Mouse (Mus musculus): ENCODE data around the gene Dok1. TPM values are rescaled to one million over a fixed set of nuclear protein-coding genes. Genes with fewer than 3 reads are reported as not detected.

Gene Dok1
- total RNA-seq, 2 experiments from 2014 or later = 3.8 to 4.3 TPM

Small RNA genes within 50 kb of the gene (microRNA-seq; reads per million reads assigned to microRNA genes)
- 0.20 to 0.25 reads per million in 2 experiments for gene Mir7040

Other genes starting within 250 kb of the Dok1 start
- 10 to 100 TPM; 40.1 to 40.8 TPM for gene Sema4f, start 93.7 kb downstream of the Dok1 start, total RNA-seq (2021)
- gene M1ap, start 86.6 kb downstream of the Dok1 start, total RNA-seq (2021) = not detected
- 1 to 10 TPM; 2.5 to 2.8 TPM for gene Loxl3, start 702 bp upstream of the Dok1 start, total RNA-seq (2021)
- gene Aup1, start 21.1 kb upstream of the Dok1 start, total RNA-seq (2021) = 100 to 1,000 TPM; 125 to 137 TPM
- 10 to 100 TPM; 43.3 to 47.7 TPM for gene Htra2, start 21.8 kb upstream of the Dok1 start, total RNA-seq (2021)
- gene Dqx1, start 24.4 kb upstream of the Dok1 start, total RNA-seq (2021) = under 1 TPM; 0.50 to 0.61 TPM
- not detected for gene Tlx2, start 36.8 kb upstream of the Dok1 start, total RNA-seq (2021)
- 10 to 100 TPM; 33.7 to 37.9 TPM for gene Pcgf1, start 44.4 kb upstream of the Dok1 start, total RNA-seq (2021)
- gene Lbx2, start 52.9 kb upstream of the Dok1 start, total RNA-seq (2021) = not detected
- gene Ccdc142, start 68.1 kb upstream of the Dok1 start, total RNA-seq (2021) = 1 to 10 TPM; 7.7 to 9.4 TPM
- 1 to 10 TPM; 6.5 to 7.6 TPM for gene Gm42688, start 68.1 kb upstream of the Dok1 start, total RNA-seq (2021)
- 10 to 100 TPM; 58.4 to 69.3 TPM for gene Mrpl53, start 75.6 kb upstream of the Dok1 start, total RNA-seq (2021)
- 10 to 100 TPM; 27.0 TPM for gene Mogs, start 82.0 kb upstream of the Dok1 start, total RNA-seq (2021)
- 10 to 100 TPM; 47.4 to 52.5 TPM for gene Wbp1, start 88.1 kb upstream of the Dok1 start, total RNA-seq (2021)
- 10 to 100 TPM; 28.0 to 29.5 TPM for gene Ino80b, start 92.0 kb upstream of the Dok1 start, total RNA-seq (2021)
- 10 to 100 TPM; 73.5 to 75.8 TPM for gene Rtkn, start 102.0 kb upstream of the Dok1 start, total RNA-seq (2021)
- 10 to 100 TPM; 24.4 to 27.6 TPM for gene Wdr54, start 122.9 kb upstream of the Dok1 start, total RNA-seq (2021)
- gene 1700003E16Rik, start 122.9 kb upstream of the Dok1 start, total RNA-seq (2021) = 10 to 100 TPM; 25.3 to 26.1 TPM
- gene Dctn1, start 132.4 kb upstream of the Dok1 start, total RNA-seq (2021) = 100 to 1,000 TPM; 398 to 403 TPM
- gene Slc4a5, start 186.4 kb upstream of the Dok1 start, total RNA-seq (2021) = 1 to 10 TPM in 1 of 2 experiments, under 1 TPM in 1; 0.25 to 1.2 TPM

Data from layer of hippocampus, adult 18-20 months (tissue).